Mouse (Mus musculus) lung, postnatal 25 days (tissue): ENCODE measurements around the gene Mmp2.
"Not testable (repeated sequence)": the region's sequence is repeated elsewhere in the genome, so short reads cannot be mapped to it uniquely, and the experiment has no call there.

Experiments
- DNase-seq: peaks from one replicate; pipeline ENCODE4 v3.0.0; 2022; ENCODE audit warnings: low spot score

The Mmp2 gene

DNA sequence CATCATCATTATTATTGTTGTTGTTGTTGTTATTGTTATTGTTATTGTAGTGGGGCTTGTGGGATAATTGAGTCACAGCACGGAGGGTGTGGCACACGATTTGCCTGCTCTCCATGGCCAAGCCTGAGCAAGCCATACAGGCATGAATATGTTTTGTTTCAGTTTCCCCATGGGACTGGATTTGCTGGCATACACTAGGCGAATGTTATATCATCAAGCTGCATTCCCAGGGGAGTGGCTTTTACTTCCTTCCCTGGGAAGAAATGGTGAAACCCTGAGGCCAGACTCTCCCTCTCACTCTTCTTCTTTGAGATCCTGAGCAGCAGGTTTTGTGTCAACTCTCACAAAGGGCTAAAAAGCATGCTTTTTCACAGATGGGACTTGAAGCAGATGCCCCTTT is 11.5 kb downstream of the Mmp2 start:
- no peak for DNase-seq

DNA sequence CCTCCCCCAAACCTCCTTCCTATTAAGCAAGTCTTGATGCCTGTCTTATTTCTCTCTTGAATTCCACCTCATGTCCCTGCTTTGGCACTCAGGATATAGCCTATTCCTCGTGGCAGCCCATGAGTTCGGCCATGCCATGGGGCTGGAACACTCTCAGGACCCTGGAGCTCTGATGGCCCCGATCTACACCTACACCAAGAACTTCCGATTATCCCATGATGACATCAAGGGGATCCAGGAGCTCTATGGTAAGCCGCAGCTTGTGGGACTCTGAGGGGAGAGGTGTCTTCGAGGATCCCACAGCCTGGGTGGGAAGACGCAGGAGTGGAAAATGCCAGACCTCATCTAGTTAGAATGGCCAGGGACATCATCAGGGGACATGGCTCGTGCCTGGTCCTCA is 12.1 kb downstream of the Mmp2 start:
- DNase-seq = no peak

DNA sequence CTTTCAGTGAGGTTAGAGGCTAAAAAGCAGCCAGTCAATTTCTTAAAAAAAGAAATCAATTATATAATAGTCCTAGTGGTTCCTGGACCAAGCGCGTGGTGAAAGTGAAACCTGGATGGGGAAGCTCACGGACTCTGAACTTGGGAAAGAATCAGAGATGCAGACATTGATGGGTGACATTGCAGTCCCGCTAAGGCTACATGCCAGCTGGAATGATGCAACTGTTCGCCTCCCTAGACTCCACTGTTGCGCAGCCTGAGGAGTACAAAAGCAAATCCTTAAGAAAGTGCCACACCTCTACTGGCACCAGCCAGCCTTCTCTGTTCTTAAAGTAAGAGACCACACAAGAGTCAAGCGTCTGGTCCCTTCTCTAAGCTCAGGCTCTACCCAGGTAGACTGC is 12.8 kb downstream of the Mmp2 start:
- peak; percentile 70 for DNase-seq

DNA sequence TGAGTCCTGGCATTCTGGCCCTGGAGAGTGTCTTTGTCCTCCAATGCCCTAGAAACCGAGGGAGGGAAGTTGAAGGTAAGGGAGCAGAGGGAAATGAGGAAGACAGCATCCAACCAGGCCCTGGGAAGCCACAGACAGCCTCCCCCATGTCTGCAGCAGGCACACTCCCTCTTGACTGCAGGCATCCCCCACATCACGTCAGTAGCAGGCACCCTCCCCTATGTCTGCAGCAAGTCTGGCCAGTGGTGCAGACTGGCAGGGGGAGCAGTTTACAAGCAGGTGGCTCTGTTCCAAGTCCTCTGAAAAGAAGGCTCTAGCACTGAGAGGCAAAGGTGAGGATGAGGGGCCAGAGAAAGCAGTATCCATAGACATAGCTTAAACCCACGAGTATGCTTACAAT is 19.6 kb downstream of the Mmp2 start:
- DNase-seq = no peak

DNA sequence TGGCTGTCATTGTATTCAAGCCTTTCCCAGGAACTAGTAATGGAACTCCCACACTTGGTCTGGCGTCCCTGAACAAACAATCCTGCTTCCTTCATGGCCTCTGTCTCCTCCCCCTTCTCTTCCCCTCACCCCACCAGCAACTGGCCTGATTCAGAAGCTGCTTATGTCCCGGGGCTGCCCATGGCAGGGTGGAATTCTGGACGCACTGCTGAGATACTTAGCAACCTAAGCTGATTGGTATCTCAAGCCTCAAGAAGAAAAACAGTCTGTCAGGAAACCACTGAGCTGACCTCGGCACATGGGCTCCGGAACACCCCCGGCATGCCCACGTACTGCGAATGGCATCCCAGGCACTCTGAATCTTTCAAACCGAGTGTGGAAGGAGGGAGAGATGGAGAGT is 20.2 kb downstream of the Mmp2 start:
- peak; percentile 45 for DNase-seq

DNA sequence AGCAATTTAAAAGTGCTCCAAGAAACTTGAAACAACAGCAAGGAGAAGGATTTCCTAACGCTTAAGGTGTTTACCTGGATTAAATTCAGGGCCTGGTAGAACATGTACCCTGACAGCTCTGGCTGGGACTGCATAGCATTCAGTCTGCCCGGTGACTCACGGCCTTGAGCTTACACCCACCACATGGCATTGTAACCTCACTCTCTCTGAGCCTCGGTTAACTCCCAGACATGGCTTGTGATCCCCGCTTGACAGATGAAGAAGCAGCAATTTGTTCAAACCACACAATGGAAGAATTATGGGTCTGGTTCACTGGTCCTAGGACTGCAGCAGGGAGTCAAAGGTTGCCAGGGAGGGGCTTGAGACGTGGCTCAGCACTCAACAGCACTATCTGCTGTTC is 22.2 kb downstream of the Mmp2 start:
- no peak for DNase-seq

DNA sequence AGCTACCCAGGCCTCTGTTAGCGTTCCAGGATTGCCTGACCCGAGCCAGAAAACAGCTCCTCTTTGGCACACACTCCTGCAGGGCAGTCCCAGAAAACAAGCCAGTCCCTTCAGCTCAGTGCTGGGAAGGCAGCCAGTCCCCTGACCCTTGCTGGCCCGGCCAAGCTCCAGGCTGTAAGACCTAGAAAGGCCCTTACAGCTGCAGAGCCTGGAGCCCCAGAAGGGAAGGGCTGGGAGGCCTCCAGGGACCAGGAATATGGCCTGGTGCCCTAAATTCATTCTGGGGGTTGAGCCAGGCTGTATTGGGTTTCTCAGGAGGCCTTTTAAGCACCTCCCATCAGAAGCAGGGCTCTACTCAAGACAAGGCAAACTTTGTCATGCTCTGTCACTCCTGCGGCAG is 23.1 kb downstream of the Mmp2 start:
- DNase-seq = peak; percentile 76

DNA sequence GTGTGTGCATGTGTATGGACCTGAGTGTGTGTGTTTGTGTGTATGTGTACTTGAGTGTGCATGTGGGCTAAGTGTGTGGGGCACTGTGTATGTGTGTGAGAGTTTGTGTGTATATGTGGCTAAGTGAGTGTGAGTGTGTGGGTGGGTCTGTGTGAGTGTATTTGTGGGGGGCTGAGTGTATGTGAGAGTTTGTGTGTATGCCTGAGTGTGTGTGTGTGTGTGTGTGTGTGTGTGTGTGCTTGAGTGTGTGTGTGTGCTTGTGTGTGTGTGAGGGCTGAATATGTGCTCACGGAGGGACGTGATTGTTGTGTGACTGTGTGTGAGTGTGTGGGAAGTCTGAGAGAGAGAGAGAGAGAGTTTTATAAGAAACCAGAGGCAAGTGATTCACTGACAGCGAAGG is 24.3 kb downstream of the Mmp2 start:
- no peak for DNase-seq

DNA sequence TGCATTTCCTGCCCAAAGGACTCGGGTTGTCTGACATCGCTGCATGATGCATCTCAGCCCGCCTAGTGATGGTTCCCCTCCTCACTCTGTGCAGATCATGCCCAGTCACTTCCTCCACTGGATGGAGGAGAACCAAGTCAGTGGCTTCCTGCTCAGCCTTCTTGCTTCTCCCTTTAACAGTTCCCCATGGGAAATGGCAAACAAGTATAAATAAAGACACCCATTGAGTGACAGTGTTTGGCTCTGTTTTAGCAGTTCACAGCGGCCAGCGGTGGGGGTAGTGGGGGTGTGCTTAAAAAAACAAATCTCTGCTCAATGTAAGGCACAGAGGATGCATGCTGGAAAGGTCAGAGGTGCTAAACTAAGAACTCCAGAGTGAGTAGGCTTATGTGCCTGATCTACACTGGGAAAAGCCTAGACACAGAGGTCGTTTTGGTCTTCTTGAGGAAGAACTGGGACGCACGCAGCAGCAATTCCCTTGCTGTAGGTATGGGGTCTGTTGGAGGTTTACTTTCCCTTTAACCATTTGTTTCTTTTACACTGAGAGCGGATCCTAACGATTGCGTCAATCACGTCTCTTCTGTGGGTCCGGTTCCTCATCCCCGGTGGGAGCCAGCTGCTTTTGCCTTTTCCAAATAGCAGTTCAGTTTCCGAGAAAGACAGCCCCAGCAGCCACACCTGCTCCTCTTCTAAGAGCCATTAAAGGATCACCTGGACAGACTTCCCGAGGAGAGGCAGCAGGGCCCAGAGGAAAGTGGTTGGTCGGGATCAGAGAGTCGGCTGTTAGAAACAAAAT is 26.3 kb downstream of the Mmp2 start:
- DNase-seq = peak; percentile 10

DNA sequence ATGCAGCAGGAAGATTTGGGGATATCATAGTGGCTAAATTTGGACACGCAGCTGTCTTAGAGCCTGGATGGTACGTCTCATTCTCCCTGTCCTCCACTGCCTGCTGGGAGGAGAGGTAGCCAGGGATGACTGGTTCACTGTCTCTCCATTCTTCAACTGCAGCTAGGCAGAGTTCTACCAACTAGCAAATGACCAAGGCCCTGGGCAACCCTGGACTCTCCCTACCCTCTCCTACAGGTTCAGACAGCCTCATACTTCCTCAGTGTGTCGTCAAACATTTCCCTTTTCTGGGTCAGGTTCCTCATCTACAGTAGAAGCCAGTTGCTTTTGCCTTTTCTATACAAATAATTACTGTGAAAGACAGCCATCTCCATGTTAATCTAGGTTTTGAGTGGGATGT is 27.6 kb downstream of the Mmp2 start:
- DNase-seq = no peak

DNA sequence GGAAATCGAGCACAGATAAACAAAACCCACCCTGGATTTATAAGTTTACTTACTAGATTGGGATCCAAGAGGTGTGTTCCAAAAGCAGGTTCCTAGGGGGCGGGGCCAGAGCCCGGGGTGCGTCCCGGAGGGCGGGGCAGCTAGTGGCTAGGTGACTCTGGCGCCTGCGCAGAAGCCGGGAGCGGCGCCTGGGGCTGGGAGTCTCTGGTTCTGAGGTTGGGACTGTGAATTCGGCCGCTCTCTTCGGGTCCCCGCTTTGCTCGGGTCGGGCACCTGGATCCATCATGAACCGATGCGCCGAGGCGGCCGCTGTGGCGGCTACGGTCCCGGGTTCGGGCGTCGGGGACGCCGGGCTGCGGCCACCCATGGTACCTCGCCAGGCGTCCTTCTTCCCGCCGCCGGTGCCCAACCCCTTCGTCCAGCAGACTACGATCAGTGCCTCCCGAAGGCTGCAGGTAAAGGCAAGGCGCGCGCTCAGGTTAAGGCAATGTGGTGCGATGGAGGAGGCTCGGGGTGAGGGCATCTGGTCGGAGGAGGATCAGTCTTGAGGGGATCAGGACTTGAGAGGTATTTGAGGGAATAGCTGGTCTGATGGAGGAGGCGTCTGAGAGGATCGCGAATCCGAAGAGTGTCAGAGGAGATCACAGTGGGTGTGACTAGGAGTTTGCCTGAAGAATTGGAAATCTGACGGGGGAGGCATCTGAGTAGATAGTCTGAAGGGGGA is 28.2 kb downstream of the Mmp2 start, which contains the start of gene Lpcat2:
Lpcat2 (plus strand) TSS at position 169 of the 724 bp plus-strand sequence.
- peak; percentile 78 for DNase-seq

DNA sequence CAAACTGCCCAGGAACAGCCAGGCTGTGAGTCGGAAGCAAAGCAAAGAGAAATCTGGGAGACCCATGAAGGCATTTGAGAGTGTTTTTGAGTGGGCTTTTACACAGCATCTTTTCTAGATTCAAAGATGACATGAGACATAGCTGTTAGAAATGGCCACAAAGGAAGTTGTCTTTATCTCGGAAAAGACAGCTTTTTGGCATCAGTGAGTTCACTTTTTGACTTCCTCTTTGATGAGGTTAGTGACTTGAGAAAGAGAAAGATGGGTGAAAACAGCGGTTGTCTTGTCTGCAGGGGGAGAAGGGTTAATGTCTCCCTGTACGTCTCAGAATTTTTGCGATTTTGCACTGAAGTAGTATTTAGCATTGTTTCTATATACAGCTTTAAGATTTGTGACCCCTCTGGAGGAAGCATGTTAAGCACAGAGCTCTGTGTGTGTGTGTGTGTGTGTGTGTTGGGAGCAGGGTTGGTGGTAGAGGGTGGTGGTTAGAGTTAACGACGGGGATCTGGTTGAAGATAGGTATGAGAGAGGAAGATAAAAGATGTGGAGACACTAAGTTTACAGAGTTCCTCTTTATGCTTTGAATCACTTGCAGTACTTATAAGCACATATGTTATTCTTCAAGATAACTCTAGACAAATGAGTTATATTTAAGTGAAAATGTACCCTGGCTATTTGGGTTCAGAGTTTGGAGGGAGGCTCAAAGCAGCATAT is 29.3 kb downstream of the Mmp2 start:
- DNase-seq = no peak

DNA sequence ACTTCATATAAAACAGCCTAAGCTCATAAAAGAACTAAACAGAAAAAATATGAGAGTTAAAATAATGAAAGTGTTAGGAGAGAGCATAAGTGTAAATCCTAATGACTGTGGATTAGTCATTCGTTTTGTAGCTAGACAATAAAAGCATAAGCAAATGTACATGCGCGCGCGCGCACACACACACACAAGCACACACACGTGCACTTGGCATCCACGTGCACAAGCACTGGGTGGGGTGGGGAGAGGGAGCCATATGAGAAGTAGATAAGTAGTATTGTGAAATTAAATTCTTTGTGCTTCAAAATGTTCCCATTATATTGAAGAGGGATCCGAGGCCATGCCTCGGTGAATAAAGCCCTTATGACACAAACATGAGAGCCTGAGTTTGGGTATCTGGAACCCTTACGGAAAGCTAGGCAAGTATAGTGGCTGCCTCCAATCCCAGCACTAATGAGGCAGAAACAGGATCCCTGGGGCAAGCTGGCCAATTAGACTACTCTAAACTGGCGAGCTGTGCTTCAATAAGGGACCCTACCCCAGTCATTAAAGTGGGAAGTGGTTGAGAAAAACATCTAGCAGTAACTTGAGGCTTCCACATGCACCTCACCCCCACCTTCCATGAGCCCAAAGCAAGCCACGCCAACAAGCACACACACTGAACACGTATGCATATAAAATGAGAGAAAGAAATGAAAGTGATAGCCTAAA is 31.5 kb downstream of the Mmp2 start:
- DNase-seq = no peak

DNA sequence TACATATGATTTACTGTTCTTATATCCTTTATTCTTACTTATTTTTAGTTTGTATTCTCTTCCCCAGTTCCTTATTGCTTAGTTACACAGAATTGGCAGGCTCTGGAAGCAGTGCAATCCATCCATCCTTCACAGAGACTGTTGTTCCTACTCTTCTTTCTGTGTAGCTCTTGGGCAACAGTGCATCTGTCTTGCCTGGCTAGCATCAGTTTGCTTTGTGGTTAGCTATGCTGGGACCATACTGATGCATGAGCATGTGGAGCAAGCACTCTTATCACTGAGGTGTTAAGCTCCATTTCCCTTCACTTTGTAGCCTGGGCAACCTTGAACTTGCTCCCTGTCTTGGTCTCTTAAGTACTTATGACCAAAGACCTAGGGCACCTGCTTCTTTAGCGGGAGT is 34.9 kb downstream of the Mmp2 start:
- DNase-seq = no peak

DNA sequence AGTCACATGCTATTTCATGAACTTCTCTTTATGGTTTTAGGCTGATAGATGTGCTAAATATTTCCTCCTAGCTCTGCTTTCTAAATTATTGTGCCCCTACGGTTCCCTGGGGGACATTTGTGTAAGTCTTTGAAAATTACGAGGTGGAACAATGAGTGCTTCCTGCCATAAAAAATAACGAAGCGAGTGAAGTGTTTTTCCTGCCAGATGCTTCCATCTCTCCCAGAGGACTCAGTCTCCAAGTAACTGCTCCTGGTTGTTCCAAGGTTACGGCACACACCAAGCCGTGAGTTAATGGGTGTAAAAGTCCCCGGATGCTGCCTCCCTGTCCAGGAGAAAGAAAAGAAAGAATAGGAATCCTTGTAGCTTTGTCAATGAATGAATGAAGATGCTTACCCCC is 43.2 kb downstream of the Mmp2 start:
- no peak for DNase-seq

DNA sequence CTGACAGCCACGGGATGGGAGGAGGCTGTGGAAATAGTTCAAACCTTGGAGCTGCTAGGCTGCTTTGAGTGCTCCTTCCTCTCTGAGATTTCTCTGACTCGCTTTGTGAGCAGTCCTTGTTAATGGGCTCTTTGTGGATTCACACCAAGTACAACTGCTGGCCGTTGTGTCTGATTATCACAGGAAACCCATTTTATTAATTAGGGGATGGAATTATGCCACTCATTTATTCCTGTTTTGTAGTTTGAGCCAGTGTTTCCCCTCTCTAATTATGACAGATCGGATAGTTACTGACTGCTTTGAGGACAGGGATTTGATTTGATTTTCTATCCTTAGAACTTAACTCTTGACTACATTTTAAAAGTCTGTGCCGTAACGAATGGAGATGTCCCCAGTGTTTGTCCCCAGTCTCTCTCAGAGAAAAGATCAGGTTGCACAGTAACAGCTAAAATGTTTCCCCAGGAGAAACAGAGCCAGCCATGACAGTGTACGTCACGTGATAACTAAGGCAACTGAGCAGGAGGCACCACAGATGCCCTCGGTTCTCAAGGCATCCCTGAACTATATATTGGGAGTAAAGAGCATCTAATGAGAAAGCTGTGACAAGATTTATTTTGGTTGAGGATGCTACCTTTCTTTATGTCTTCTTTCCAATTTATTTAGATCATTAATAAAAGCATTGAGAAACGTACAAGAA is 45.1 kb downstream of the Mmp2 start:
- DNase-seq = no peak

DNA sequence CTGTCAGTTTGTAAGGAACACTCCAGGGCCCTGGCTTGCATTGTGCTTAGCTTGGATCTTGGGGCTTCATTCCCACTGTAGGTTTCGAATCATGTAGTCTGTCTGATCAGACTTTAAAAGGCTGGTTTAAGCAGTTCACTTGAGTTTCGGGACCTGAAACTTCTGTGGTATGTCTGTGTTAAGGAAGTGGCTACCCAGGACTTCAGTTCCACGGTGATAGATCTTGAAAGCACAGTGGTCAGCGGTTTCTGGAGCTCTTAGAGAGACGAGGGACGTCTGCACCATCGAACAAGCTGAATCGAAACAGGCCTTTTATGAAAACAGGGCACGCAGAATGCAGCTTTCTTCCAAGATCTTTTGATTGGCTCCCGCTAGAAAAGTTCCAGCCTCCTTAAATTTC is 48.7 kb downstream of the Mmp2 start:
- DNase-seq = no peak

DNA sequence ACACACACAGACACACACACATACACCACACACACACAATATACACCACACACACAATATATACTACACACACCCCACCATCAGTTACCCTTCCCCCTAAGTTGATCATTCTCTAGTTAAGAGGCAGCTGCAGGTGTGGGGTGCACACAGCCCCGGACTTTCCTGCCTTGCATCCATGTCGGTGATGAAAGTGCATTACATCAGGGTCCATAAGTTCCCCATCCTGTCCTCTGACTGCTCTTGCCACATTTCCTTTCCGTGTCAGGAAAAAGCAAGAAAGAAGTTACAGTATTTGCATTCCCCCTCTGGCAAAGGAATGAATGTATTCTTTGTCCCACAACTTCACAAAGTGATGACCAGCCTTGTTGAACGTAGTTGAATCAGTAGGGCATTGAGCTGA is 54.2 kb downstream of the Mmp2 start:
- no peak for DNase-seq

DNA sequence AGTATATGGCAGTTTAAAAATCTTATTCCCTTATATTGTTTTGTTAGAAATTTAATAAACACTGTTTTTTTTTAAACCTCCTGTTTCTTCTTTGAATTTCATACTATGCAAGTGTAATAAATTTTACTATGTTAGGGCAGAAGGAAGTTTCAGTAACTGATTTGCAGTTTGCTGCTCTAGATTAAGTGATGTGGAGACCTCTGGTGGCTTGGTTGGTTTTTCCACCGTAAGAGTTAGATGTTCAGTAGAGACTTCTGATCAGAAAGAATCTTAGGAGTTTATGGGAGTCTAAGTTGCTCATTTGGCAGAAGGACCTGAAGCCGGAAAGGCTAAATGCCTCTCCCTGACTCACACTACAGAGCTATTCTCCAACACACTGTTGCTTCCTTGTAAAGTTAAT is 56.7 kb downstream of the Mmp2 start:
- peak; percentile 8 for DNase-seq

DNA sequence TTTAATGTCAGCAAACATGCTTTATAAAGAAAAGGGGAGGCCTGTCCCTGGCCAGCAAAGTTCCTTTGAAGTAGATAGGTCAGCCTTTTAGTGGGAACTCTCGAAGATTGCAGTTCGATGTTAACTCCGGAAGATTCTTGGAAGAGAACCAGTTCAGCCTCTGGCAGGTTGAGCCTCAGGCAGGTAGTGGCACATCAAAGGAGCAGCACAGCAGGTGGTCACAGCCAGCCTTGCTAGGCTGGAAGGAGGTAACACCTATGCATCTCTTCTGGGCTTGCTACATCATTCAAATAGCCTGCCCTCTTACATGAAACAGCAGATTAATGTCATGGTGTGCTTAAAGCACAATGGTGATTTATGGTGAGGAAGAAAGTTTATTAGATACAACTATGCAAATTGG is 65.1 kb downstream of the Mmp2 start:
- DNase-seq = not testable (repeated sequence)

DNA sequence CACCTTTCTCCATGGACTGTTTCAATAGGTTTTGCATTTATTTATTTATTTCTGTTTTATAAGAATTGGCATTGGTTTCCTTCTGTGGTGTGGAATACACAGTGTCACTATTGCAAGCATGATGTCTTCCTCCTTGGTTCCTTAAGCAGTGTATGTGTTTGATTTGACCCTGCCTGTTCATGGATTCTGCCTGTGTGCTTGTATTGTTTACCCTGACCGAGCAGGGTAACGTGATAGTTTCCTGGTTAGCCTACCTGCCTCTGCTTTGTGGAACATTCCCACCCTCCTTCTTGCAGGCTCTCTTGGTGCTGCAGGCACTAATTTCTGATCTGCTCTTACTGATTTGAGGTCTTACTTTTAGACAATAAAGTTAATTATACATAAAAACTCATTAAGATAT is 66.8 kb downstream of the Mmp2 start:
- no peak for DNase-seq

DNA sequence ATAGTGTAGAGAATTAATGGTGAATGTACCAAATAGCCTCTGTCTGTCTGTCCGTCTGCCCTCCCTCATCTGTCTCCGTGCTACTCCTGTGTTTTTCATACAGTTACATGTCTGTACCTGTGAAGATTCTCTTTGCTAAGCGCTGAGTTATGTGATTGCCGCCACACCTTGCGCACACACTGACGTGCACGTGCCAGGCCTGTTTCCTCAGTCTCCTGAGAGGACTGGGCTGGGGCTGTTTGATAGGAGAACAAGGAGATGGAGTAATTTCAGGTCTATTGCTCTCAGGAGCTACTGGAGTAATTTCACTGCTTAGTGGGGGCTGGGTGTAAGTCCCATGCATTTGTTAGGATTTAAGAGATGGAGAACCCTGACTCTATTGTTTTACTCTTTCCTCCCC is 68.0 kb downstream of the Mmp2 start:
- DNase-seq = no peak
